Mouse (Mus musculus): ENCODE results near the gene Zfp219.

DNA sequence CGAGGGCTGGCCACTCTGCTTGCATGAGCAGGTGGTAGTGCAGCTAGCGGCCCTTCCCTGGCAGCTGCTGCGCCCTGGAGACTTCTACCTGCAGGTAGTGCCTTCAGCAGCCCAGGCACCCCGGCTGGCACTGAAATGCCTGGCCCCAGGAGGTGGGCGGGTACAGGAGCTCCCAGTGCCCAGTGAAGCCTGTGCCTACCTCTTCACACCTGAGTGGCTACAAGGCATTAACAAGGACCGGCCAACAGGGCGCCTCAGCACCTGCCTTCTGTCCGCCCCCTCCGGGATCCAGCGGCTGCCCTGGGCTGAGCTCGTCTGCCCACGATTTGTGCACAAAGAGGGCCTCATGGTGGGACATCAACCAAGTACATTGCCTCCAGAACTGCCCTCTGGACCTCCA, 31.8 kb downstream of the Zfp219 start:
- no peak for TF ChIP-seq ZC3H11A (IDR thresholded peaks at IDR 0.05; ENCODE audit: low read depth, low read length)
- TF ChIP-seq EP300 (IDR thresholded peaks at IDR 0.05; ENCODE audit: low read depth in 1 of 2, low read length in 2 of 2), result no peak
- TF ChIP-seq USF1 (IDR thresholded peaks at IDR 0.05; ENCODE audit: low read depth, low read length), result no peak
- no peak for TF ChIP-seq GATA1 (IDR thresholded peaks at IDR 0.05; ENCODE audit: low read depth, low read length)
- TF ChIP-seq CTCF (IDR thresholded peaks at IDR 0.05 in 2 of 3, conservative IDR thresholded peaks at IDR 0.05 in 1 of 3; ENCODE audit: control insufficient read depth in 1 of 3, insufficient read depth in 1 of 3, low read depth in 2 of 3, low read length in 3 of 3, poor library complexity in 1 of 3, severe bottlenecking in 1 of 3), result no peak
- TF ChIP-seq POLR2A (IDR thresholded peaks at IDR 0.05; ENCODE audit: control insufficient read depth in 1 of 2, insufficient read depth in 1 of 2, low read depth in 1 of 2, low read length in 2 of 2, poor library complexity in 1 of 2), result no peak
- TF ChIP-seq POLR2AphosphoS2 (IDR thresholded peaks at IDR 0.05; ENCODE audit: low read length), result no peak
- no peak for TF ChIP-seq ZNF384 (IDR thresholded peaks at IDR 0.05; ENCODE audit: low read depth, low read length)
- TF ChIP-seq MXI1 (IDR thresholded peaks at IDR 0.05; ENCODE audit: low read depth, low read length), result no peak
- no peak for TF ChIP-seq KAT2A (conservative IDR thresholded peaks at IDR 0.05; ENCODE audit: low read depth, low read length)

All from MEL (cell line).